Mouse (Mus musculus) ES-Bruce4 (cell line): ENCODE data around the gene Immp2l.

Experiments used
- EP300 ChIP-seq: IDR thresholded peaks from 2 replicates; pipeline ENCODE4 v1.6.1; 2011; ENCODE audit warnings: low read depth, low read length; ENCODE audit not compliant: insufficient read depth
- POLR2A ChIP-seq: IDR thresholded peaks from one replicate; pipeline ENCODE4 v1.8.1; 2011; ENCODE audit warnings: low read length; ENCODE audit not compliant: insufficient read depth

GRCm38 (mm10) chr12:41436206-41436985, 412.5 kb downstream of the Immp2l start:
- no peak for TF ChIP-seq POLR2A
- no peak for TF ChIP-seq EP300
